Mouse (Mus musculus) cortical plate, adult 2 months (tissue): ENCODE results near the gene Tas2r144. TPM values are rescaled to one million over a fixed set of nuclear protein-coding genes. Genes with fewer than 3 reads are reported as not detected.

Experiments used
- H3K27ac ChIP-seq: fragments of 200-500 bp; 2 replicates; pipeline ENCODE4 v1.5.1; 2012; ENCODE audit warnings: low read length, control low read depth, inconsistent platforms; ENCODE audit not compliant: insufficient read depth
- H3K4me1 ChIP-seq: fragments of 200-500 bp; 2 replicates; pipeline ENCODE4 v1.6.1; 2011; ENCODE audit warnings: low read length; ENCODE audit not compliant: control insufficient read depth, insufficient read depth
- H3K4me3 ChIP-seq: fragments of 200-500 bp; 2 replicates; pipeline ENCODE4 v1.5.1; 2011; ENCODE audit warnings: mild to moderate bottlenecking, low read length, control low read depth; ENCODE audit not compliant: insufficient read depth
- CTCF ChIP-seq: fragments of 200-500 bp; IDR thresholded peaks from 2 replicates; pipeline ENCODE4 v1.5.1; 2011; ENCODE audit warnings: mild to moderate bottlenecking, control low read depth, low read length; ENCODE audit not compliant: insufficient read depth; ENCODE audit errors: extremely low read depth
- POLR2A ChIP-seq: fragments of 200-500 bp; IDR thresholded peaks from 2 replicates; pipeline ENCODE4 v1.6.1; 2011; ENCODE audit warnings: mild to moderate bottlenecking, low read length, control low read depth; ENCODE audit not compliant: insufficient read depth; ENCODE audit errors: extremely low read depth
- polyA plus RNA-seq: library from polyadenylated mRNA; depleted of rRNA; stranded (reverse); fragments of >200 nt; gene quantifications from 2 replicates; pipeline ENCODE4 v1.2.3, GENCODE M21; 2012; rRNA removed

The Tas2r144 gene
- polyA plus RNA-seq, 1 experiment = not detected

GRCm38 (mm10) chr6:42264626-42265312, 49.6 kb downstream of the Tas2r144 start, which contains the start of gene Casp2:
TSS of gene Casp2 (plus strand) at chr6:42264985.
- peak within 1 kb of the TSS; percentile 54 for H3K27ac ChIP-seq
- peak; percentile 53; the same call in 1 of the 2 replicates for TF ChIP-seq POLR2A
- TF ChIP-seq CTCF = peak; percentile 93
- no peaks in the 10 kb centered on the region; the same call in 1 of the 2 replicates for H3K4me1 ChIP-seq
- H3K4me3 ChIP-seq = peak within 1 kb of the TSS; percentile 76

Other genes with a start within 250 kb of the Tas2r144 start
- not detected in 2 replicates for gene Sval3, start 247.2 kb upstream of the Tas2r144 start, polyA plus RNA-seq
- not detected in 2 replicates for gene Sva, start 176.9 kb upstream of the Tas2r144 start, polyA plus RNA-seq
- gene Tas2r139, start 74.4 kb upstream of the Tas2r144 start, polyA plus RNA-seq = not detected in 2 replicates
- gene Gstk1, start 30.6 kb downstream of the Tas2r144 start, polyA plus RNA-seq = 26.1 and 27.9 TPM in 2 replicates
- not detected in 2 replicates for gene Tmem139, start 46.6 kb downstream of the Tas2r144 start, polyA plus RNA-seq
- 19.7 and 23.4 TPM in 2 replicates for gene Casp2, start 49.7 kb downstream of the Tas2r144 start, polyA plus RNA-seq
- 6.3 and 6.8 TPM in 2 replicates for gene Clcn1, start 71.4 kb downstream of the Tas2r144 start, polyA plus RNA-seq
- 88.0 and 88.1 TPM in 2 replicates for gene Fam131b, start 109.3 kb downstream of the Tas2r144 start, polyA plus RNA-seq
- 51.8 and 56.3 TPM in 2 replicates for gene Zyx, start 134.3 kb downstream of the Tas2r144 start, polyA plus RNA-seq
- gene Epha1, start 157.9 kb downstream of the Tas2r144 start, polyA plus RNA-seq = 0.23 and 0.25 TPM in 2 replicates
- 0.11 and 0.13 TPM in 2 replicates for gene Tas2r143, start 184.9 kb downstream of the Tas2r144 start, polyA plus RNA-seq
- gene Tas2r135, start 190.1 kb downstream of the Tas2r144 start, polyA plus RNA-seq = 0.19 TPM in 2 replicates
- gene Tas2r126, start 219.2 kb downstream of the Tas2r144 start, polyA plus RNA-seq = 0.10 TPM in 1 of 2 replicates, not detected in the other
- gene Olfr458, start 249.9 kb downstream of the Tas2r144 start, polyA plus RNA-seq = not detected in 2 replicates